Mouse (Mus musculus): ENCODE measurements at regions not wholly inside any gene's neighbourhood (a gene's known extent, or its start where the extent isn't known, plus 50 kb on each side); places are given as distances from the start of the nearest gene placed in this dataset.
A peak's percentile ranks its signal among the peaks of the same experiment; 100 is the strongest.

GRCm38 (mm10) chr6:51211418-51211817, 221.1 kb upstream of the Nfe2l3 start:
- H3K27me3 ChIP-seq (ENCODE audit: insufficient read depth, low read length) = peaks cover 10% of the 10 kb centered on the region
- peak overlapping the region; percentile 14; the same call in 1 of the 2 replicates for H3K4me2 ChIP-seq (replicated peaks; ENCODE audit: low read depth, low read length)
- no peak overlapping the region for H3K9ac ChIP-seq (replicated peaks; ENCODE audit: low read length)
- H3K27ac ChIP-seq (ENCODE audit: low read length) = no peak overlapping the region
- peaks cover 26% of the 10 kb centered on the region for H3K4me1 ChIP-seq (ENCODE audit: insufficient read depth, low read length)
- H3K4me3 ChIP-seq (ENCODE audit: low read length) = no peak overlapping the region
- ATAC-seq (ENCODE audit: low FRiP score, low TSS enrichment) = no peak
- WGBS = 25% methylated on average over 7 of the region's 7 CpGs
- H3K36me3 ChIP-seq (ENCODE audit: insufficient read depth, low read length) = no peaks in the 10 kb centered on the region
- H3K9me3 ChIP-seq (ENCODE audit: low read length) = no peaks in the 10 kb centered on the region

GRCm38 (mm10) chr6:51212216-51212615, 220.3 kb upstream of the Nfe2l3 start:
- Histone ChIP-seq H3K4me2 (replicated peaks; ENCODE audit: low read depth, low read length) (no peak overlapping the region), H3K4me3 (ENCODE audit: low read length) (no peak overlapping the region), H3K27me3 (ENCODE audit: insufficient read depth, low read length) (peaks cover 6% of the 10 kb centered on the region; the same call in 1 of the 2 replicates), H3K4me1 (ENCODE audit: insufficient read depth, low read length) (peaks cover 25% of the 10 kb centered on the region), H3K36me3 (ENCODE audit: insufficient read depth, low read length) (no peaks in the 10 kb centered on the region), H3K9me3 (ENCODE audit: low read length) (no peaks in the 10 kb centered on the region), H3K9ac (replicated peaks; ENCODE audit: low read length) (no peak overlapping the region), H3K27ac (ENCODE audit: low read length) (no peak overlapping the region)
- 81% methylated on average over 8 of the region's 8 CpGs for WGBS
- no peak for ATAC-seq (ENCODE audit: low FRiP score, low TSS enrichment)

GRCm38 (mm10) chr6:51215371-51215770, 217.1 kb upstream of the Nfe2l3 start:
- Histone ChIP-seq H3K4me1 (ENCODE audit: insufficient read depth, low read length) (peaks cover 15% of the 10 kb centered on the region), H3K27me3 (ENCODE audit: insufficient read depth, low read length) (no peaks in the 10 kb centered on the region), H3K9ac (replicated peaks; ENCODE audit: low read length) (no peak overlapping the region), H3K36me3 (ENCODE audit: insufficient read depth, low read length) (no peaks in the 10 kb centered on the region), H3K4me3 (ENCODE audit: low read length) (no peak overlapping the region), H3K4me2 (replicated peaks; ENCODE audit: low read depth, low read length) (peak overlapping the region; percentile 29), H3K9me3 (ENCODE audit: low read length) (no peaks in the 10 kb centered on the region), H3K27ac (ENCODE audit: low read length) (peak overlapping the region; percentile 9; the same call in 1 of the 2 replicates)
- WGBS = 65% methylated on average over 10 of the region's 10 CpGs
- no peak for ATAC-seq (ENCODE audit: low FRiP score, low TSS enrichment)

- H3K4me2 ChIP-seq (replicated peaks; ENCODE audit: low read depth, low read length) = no peak overlapping the region
- H3K9me3 ChIP-seq (ENCODE audit: low read length) = no peaks in the 10 kb centered on the region
- peak; percentile 57; the same call in 1 of the 2 replicates for ATAC-seq (ENCODE audit: low FRiP score, low TSS enrichment)
- 40% methylated on average over 8 of the region's 8 CpGs for WGBS
- no peaks in the 10 kb centered on the region for H3K27me3 ChIP-seq (ENCODE audit: insufficient read depth, low read length)
- H3K4me1 ChIP-seq (ENCODE audit: insufficient read depth, low read length) = peaks cover 15% of the 10 kb centered on the region
- H3K27ac ChIP-seq (ENCODE audit: low read length) = no peak overlapping the region
- no peak overlapping the region for H3K4me3 ChIP-seq (ENCODE audit: low read length)
- no peaks in the 10 kb centered on the region for H3K36me3 ChIP-seq (ENCODE audit: insufficient read depth, low read length)
- no peak overlapping the region for H3K9ac ChIP-seq (replicated peaks; ENCODE audit: low read length)
These were observed 216.0 kb upstream of the Nfe2l3 start for GRCm38 (mm10) chr6:51216472-51216871.

- Histone ChIP-seq H3K9me3 (ENCODE audit: low read length) (no peaks in the 10 kb centered on the region), H3K27me3 (ENCODE audit: insufficient read depth, low read length) (no peaks in the 10 kb centered on the region), H3K4me3 (ENCODE audit: low read length) (no peak overlapping the region), H3K27ac (ENCODE audit: low read length) (no peak overlapping the region), H3K4me1 (ENCODE audit: insufficient read depth, low read length) (peaks cover 17% of the 10 kb centered on the region), H3K9ac (replicated peaks; ENCODE audit: low read length) (no peak overlapping the region), H3K36me3 (ENCODE audit: insufficient read depth, low read length) (no peaks in the 10 kb centered on the region), H3K4me2 (replicated peaks; ENCODE audit: low read depth, low read length) (no peak overlapping the region)
- ATAC-seq (ENCODE audit: low FRiP score, low TSS enrichment) = no peak
- whole genome bisulfite sequencing = 88% methylated on average over 12 of the region's 12 CpGs
These were observed 212.8 kb upstream of the Nfe2l3 start for GRCm38 (mm10) chr6:51219691-51220090.

- Histone ChIP-seq H3K27me3 (ENCODE audit: insufficient read depth, low read length) (no peaks in the 10 kb centered on the region), H3K36me3 (ENCODE audit: insufficient read depth, low read length) (no peaks in the 10 kb centered on the region), H3K4me3 (ENCODE audit: low read length) (no peak overlapping the region), H3K4me2 (replicated peaks; ENCODE audit: low read depth, low read length) (no peak overlapping the region), H3K9ac (replicated peaks; ENCODE audit: low read length) (no peak overlapping the region), H3K9me3 (ENCODE audit: low read length) (no peaks in the 10 kb centered on the region), H3K4me1 (ENCODE audit: insufficient read depth, low read length) (peaks cover 11% of the 10 kb centered on the region), H3K27ac (ENCODE audit: low read length) (no peak overlapping the region)
- no peak for ATAC-seq (ENCODE audit: low FRiP score, low TSS enrichment)
- WGBS = 56% methylated on average over 4 of the region's 4 CpGs
These were observed 211.7 kb upstream of the Nfe2l3 start for GRCm38 (mm10) chr6:51220778-51221177.

GRCm38 (mm10) chr6:51236077-51236740, 196.3 kb upstream of the Nfe2l3 start:
- Histone ChIP-seq H3K9me3 (ENCODE audit: low read length) (peaks cover 2% of the 10 kb centered on the region; the same call in 1 of the 2 replicates), H3K36me3 (ENCODE audit: insufficient read depth, low read length) (no peaks in the 10 kb centered on the region), H3K4me1 (ENCODE audit: insufficient read depth, low read length) (no peaks in the 10 kb centered on the region), H3K27me3 (ENCODE audit: insufficient read depth, low read length) (no peaks in the 10 kb centered on the region), H3K27ac (ENCODE audit: low read length) (no peak overlapping the region), H3K4me3 (ENCODE audit: low read length) (no peak overlapping the region), H3K4me2 (replicated peaks; ENCODE audit: low read depth, low read length) (no peak overlapping the region), H3K9ac (replicated peaks; ENCODE audit: low read length) (no peak overlapping the region)
- 70% methylated on average over 11 of the region's 11 CpGs for WGBS
- ATAC-seq (ENCODE audit: low FRiP score, low TSS enrichment) = no peak

GRCm38 (mm10) chr6:51240039-51240438, 192.4 kb upstream of the Nfe2l3 start:
- no peaks in the 10 kb centered on the region for H3K4me1 ChIP-seq (ENCODE audit: insufficient read depth, low read length)
- H3K9me3 ChIP-seq (ENCODE audit: low read length) = peaks cover 7% of the 10 kb centered on the region; the same call in 1 of the 2 replicates
- H3K27ac ChIP-seq (ENCODE audit: low read length) = no peak overlapping the region
- 93% methylated on average over 3 of the region's 3 CpGs for WGBS
- H3K9ac ChIP-seq (replicated peaks; ENCODE audit: low read length) = no peak overlapping the region
- ATAC-seq (ENCODE audit: low FRiP score, low TSS enrichment) = no peak
- no peak overlapping the region for H3K4me3 ChIP-seq (ENCODE audit: low read length)
- no peaks in the 10 kb centered on the region for H3K36me3 ChIP-seq (ENCODE audit: insufficient read depth, low read length)
- no peaks in the 10 kb centered on the region for H3K27me3 ChIP-seq (ENCODE audit: insufficient read depth, low read length)
- no peak overlapping the region for H3K4me2 ChIP-seq (replicated peaks; ENCODE audit: low read depth, low read length)

GRCm38 (mm10) chr6:51250233-51250632, 182.2 kb upstream of the Nfe2l3 start:
- Histone ChIP-seq H3K4me1 (ENCODE audit: insufficient read depth, low read length) (no peaks in the 10 kb centered on the region), H3K9ac (replicated peaks; ENCODE audit: low read length) (no peak overlapping the region), H3K9me3 (ENCODE audit: low read length) (no peaks in the 10 kb centered on the region), H3K36me3 (ENCODE audit: insufficient read depth, low read length) (no peaks in the 10 kb centered on the region), H3K4me2 (replicated peaks; ENCODE audit: low read depth, low read length) (no peak overlapping the region), H3K27me3 (ENCODE audit: insufficient read depth, low read length) (no peaks in the 10 kb centered on the region), H3K27ac (ENCODE audit: low read length) (no peak overlapping the region), H3K4me3 (ENCODE audit: low read length) (no peak overlapping the region)
- ATAC-seq (ENCODE audit: low FRiP score, low TSS enrichment) = no peak

- Histone ChIP-seq H3K9me3 (ENCODE audit: low read length) (no peaks in the 10 kb centered on the region), H3K27me3 (ENCODE audit: insufficient read depth, low read length) (no peaks in the 10 kb centered on the region), H3K4me1 (ENCODE audit: insufficient read depth, low read length) (no peaks in the 10 kb centered on the region), H3K4me2 (replicated peaks; ENCODE audit: low read depth, low read length) (no peak overlapping the region), H3K27ac (ENCODE audit: low read length) (no peak overlapping the region), H3K4me3 (ENCODE audit: low read length) (no peak overlapping the region), H3K36me3 (ENCODE audit: insufficient read depth, low read length) (no peaks in the 10 kb centered on the region), H3K9ac (replicated peaks; ENCODE audit: low read length) (no peak overlapping the region)
- WGBS = 93% methylated on average over 2 of the region's 2 CpGs
- ATAC-seq (ENCODE audit: low FRiP score, low TSS enrichment) = no peak
These were observed 181.0 kb upstream of the Nfe2l3 start for GRCm38 (mm10) chr6:51251432-51251831.
